Mouse (Mus musculus): ENCODE measurements around the gene Lbhd1. TPM values are rescaled to one million over a fixed set of nuclear protein-coding genes. Genes with fewer than 3 reads are reported as not detected.

Lbhd1 gene
- polyA plus RNA-seq, 1 experiment from 2014 or later: 81.2 TPM

- WGBS (ENCODE audit: insufficient replicate concordance): under 1% methylated on average over 6 of the region's 6 CpGs
- no peak for ATAC-seq (ENCODE audit: low read depth)
- DNase-seq: no peak
Observed at GRCm38 (mm10) chr19:8920836-8921291, 37.3 kb downstream of the Lbhd1 start.

DNA sequence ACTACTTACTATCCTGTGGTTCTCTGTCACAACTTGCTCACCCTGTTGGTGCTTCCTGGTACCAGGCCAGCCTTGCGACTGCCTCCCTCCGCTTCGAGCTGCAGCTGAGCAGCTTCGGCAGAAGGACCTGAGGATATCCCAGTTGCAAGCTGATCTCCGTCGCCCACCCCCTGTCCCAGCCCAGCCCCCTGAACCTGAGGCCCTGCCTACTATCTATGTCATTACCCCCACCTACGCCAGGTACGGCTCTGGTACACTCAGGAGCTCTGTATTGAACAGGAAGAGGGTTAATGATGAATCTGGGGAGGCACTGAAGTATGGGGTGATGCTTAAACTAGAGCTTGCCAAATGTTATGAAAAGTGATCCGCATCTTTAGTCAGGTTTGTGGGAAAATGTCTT, 38.2 kb downstream of the Lbhd1 start:
- Histone ChIP-seq H3K27me3 (no peaks in the 10 kb centered on the region), H3K36me3 (peaks cover 35% of the 10 kb centered on the region), H3K9me3 (replicated peaks) (no peaks in the 10 kb centered on the region), H3K27ac (peak overlapping the region; percentile 95), H3K9ac (peak overlapping the region; percentile 90), H3K4me2 (peak overlapping the region; percentile 87), H3K4me1 (replicated peaks) (peaks cover 50% of the 10 kb centered on the region), H3K4me3 (replicated peaks) (peak overlapping the region; percentile 89)
- ATAC-seq (ENCODE audit: low read depth): no peak
- WGBS (ENCODE audit: insufficient replicate concordance): 74% methylated on average over 9 of the region's 9 CpGs
- no peak for DNase-seq

More at GRCm38 (mm10) chr19:8920836-8921291, 37.3 kb downstream of the Lbhd1 start:
- peak overlapping the region; percentile 90 for H3K9ac ChIP-seq
- peak overlapping the region; percentile 95 for H3K27ac ChIP-seq
- no peaks in the 10 kb centered on the region for H3K9me3 ChIP-seq (replicated peaks)
- peaks cover 41% of the 10 kb centered on the region for H3K4me1 ChIP-seq (replicated peaks)
- peak overlapping the region; percentile 89 for H3K4me3 ChIP-seq (replicated peaks)
- H3K36me3 ChIP-seq: peaks cover 34% of the 10 kb centered on the region
- peak overlapping the region; percentile 87 for H3K4me2 ChIP-seq
- no peaks in the 10 kb centered on the region for H3K27me3 ChIP-seq

DNA sequence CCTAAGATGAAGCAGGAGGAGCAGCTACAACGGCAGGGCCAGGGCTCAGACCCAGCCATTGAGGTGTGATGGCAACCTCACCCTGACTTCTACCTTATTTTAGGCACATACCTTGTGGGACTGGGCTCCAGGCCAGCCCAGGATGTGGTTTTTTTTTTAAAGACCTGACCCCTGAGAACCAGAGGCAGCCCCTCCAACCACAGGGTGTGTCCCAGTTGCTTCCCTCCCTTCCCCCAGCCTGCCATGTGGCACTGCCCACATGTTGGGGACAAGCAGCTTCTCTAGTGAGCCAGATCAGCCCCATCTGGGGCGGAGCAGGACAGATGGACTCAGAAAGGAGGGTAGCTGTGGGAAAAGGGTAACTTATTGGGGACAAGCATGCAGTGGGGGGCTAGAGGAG, 43.2 kb downstream of the Lbhd1 start:
- Histone ChIP-seq H3K4me3 (replicated peaks) (no peak overlapping the region), H3K4me1 (replicated peaks) (peaks cover 74% of the 10 kb centered on the region), H3K9ac (peak overlapping the region; percentile 81), H3K27me3 (no peaks in the 10 kb centered on the region), H3K36me3 (peaks cover 50% of the 10 kb centered on the region), H3K27ac (peak overlapping the region; percentile 90), H3K4me2 (no peak overlapping the region), H3K9me3 (replicated peaks) (no peaks in the 10 kb centered on the region)
- no peak for DNase-seq
- no peak for ATAC-seq (ENCODE audit: low read depth)
- 48% methylated on average over 2 of the region's 2 CpGs for WGBS (ENCODE audit: insufficient replicate concordance)

- WGBS (ENCODE audit: insufficient replicate concordance): 28% methylated on average over 12 of the region's 12 CpGs
Observed at GRCm38 (mm10) chr19:8927891-8928525, 44.5 kb downstream of the Lbhd1 start.

DNA sequence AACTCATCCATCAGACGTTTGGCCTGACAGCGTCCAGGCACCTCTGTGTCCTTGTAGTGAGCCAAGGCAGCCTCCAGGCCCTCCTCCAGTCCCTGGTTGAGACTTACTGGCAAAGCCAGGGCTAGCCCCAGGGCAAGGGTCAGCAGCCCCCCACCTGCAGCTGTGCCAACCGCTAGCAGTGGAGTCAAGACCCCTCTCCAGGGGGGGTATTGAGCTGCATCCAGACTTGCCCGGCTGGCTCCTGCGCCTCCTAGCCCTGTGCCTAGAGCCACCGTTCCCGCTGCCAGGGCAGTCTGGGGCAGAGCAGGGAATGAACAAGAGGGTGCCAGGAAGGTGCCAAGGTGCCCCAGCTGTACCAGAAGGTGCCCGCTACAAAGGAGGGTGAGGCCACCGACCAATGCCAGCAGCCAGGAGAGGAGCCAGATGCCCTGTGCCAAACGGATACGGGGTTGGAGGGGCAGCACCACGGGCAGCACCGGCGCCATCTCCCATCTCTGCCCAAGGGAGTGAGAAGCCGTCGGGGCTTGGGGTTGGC, 45.2 kb downstream of the Lbhd1 start:
- 33% methylated on average over 16 of the region's 16 CpGs for WGBS (ENCODE audit: insufficient replicate concordance)
- peak overlapping the region; percentile 90 for H3K27ac ChIP-seq
- H3K4me2 ChIP-seq: peak overlapping the region; percentile 85
- ATAC-seq (ENCODE audit: low read depth) (peak; percentile 4), DNase-seq (no peak)
- no peaks in the 10 kb centered on the region for H3K27me3 ChIP-seq
- H3K4me3 ChIP-seq (replicated peaks): peak overlapping the region; percentile 79
- H3K4me1 ChIP-seq (replicated peaks): peaks cover 56% of the 10 kb centered on the region
- no peaks in the 10 kb centered on the region for H3K9me3 ChIP-seq (replicated peaks)
- peak overlapping the region; percentile 81 for H3K9ac ChIP-seq
- peaks cover 55% of the 10 kb centered on the region for H3K36me3 ChIP-seq

More at GRCm38 (mm10) chr19:8927891-8928525, 44.5 kb downstream of the Lbhd1 start:
- peaks cover 64% of the 10 kb centered on the region for H3K4me1 ChIP-seq (replicated peaks)
- peak overlapping the region; percentile 81 for H3K9ac ChIP-seq
- peaks cover 52% of the 10 kb centered on the region for H3K36me3 ChIP-seq
- peak overlapping the region; percentile 85 for H3K4me2 ChIP-seq
- no peaks in the 10 kb centered on the region for H3K27me3 ChIP-seq
- peak; percentile 47 for ATAC-seq (ENCODE audit: low read depth)
- peak overlapping the region; percentile 79; the same call in 1 of the 2 replicates for H3K4me3 ChIP-seq (replicated peaks)
- DNase-seq: peak; percentile 47
- H3K9me3 ChIP-seq (replicated peaks): no peaks in the 10 kb centered on the region
- H3K27ac ChIP-seq: peak overlapping the region; percentile 90

GRCm38 (mm10) chr19:8929224-8930088, 45.9 kb downstream of the Lbhd1 start, which contains the start of the genes Rom1 and Eml3:
Gene Rom1, minus strand, starts transcription at chr19:8929356.
Gene Eml3, plus strand, starts transcription at chr19:8929552.
- DNase-seq (peak; percentile 80), ATAC-seq (ENCODE audit: low read depth) (peak; percentile 78)
- H3K9me3 ChIP-seq (replicated peaks): no peaks in the 10 kb centered on the region
- peaks cover 59% of the 10 kb centered on the region for H3K36me3 ChIP-seq
- peak within 1 kb of the TSS; percentile 79 for H3K4me3 ChIP-seq (replicated peaks)
- under 1% methylated on average over 70 of the region's 74 CpGs for WGBS (ENCODE audit: insufficient replicate concordance)
- H3K27me3 ChIP-seq: no peaks in the 10 kb centered on the region
- H3K9ac ChIP-seq: peak within 1 kb of the TSS; percentile 81
- H3K4me2 ChIP-seq: peak within 1 kb of the TSS; percentile 85
- H3K4me1 ChIP-seq (replicated peaks): peaks cover 51% of the 10 kb centered on the region
- peak within 1 kb of the TSS; percentile 90 for H3K27ac ChIP-seq

- Histone ChIP-seq H3K27ac (peak overlapping the region; percentile 90), H3K36me3 (peaks cover 64% of the 10 kb centered on the region), H3K27me3 (no peaks in the 10 kb centered on the region), H3K4me1 (replicated peaks) (peaks cover 49% of the 10 kb centered on the region), H3K9me3 (replicated peaks) (no peaks in the 10 kb centered on the region), H3K4me3 (replicated peaks) (peak overlapping the region; percentile 79), H3K4me2 (peak overlapping the region; percentile 85), H3K9ac (peak overlapping the region; percentile 81)
- DNase-seq (no peak), ATAC-seq (ENCODE audit: low read depth) (no peak)
- 9% methylated on average over 11 of the region's 11 CpGs for WGBS (ENCODE audit: insufficient replicate concordance)
Observed at GRCm38 (mm10) chr19:8930117-8930516, 46.6 kb downstream of the Lbhd1 start.

DNA sequence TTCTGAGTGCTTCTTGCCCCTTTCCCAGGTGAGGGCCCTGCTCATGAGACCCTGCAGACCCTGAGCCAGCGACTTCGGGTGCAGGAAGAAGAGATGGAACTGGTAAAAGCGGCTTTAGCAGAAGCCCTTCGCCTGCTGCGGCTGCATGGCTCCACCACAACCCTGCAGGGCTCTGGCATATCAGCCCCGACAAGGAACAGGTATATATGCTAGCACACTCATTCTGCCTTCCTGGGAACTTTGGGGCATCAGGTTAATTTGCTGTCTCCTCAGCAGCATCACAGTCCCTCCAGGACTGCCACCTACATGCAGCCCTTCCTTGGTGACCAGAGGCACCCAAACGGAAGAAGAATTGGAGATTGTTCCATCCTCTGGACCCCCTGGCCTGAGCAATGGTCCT, 47.2 kb downstream of the Lbhd1 start:
- 78% methylated on average over 7 of the region's 7 CpGs for WGBS (ENCODE audit: insufficient replicate concordance)
- Histone ChIP-seq H3K4me2 (peak overlapping the region; percentile 85), H3K36me3 (peaks cover 63% of the 10 kb centered on the region), H3K9ac (peak overlapping the region; percentile 81), H3K27ac (no peak overlapping the region), H3K27me3 (no peaks in the 10 kb centered on the region), H3K4me3 (replicated peaks) (peak overlapping the region; percentile 79), H3K4me1 (replicated peaks) (peaks cover 48% of the 10 kb centered on the region), H3K9me3 (replicated peaks) (no peaks in the 10 kb centered on the region)
- no peak for ATAC-seq (ENCODE audit: low read depth)
- DNase-seq: no peak

DNA sequence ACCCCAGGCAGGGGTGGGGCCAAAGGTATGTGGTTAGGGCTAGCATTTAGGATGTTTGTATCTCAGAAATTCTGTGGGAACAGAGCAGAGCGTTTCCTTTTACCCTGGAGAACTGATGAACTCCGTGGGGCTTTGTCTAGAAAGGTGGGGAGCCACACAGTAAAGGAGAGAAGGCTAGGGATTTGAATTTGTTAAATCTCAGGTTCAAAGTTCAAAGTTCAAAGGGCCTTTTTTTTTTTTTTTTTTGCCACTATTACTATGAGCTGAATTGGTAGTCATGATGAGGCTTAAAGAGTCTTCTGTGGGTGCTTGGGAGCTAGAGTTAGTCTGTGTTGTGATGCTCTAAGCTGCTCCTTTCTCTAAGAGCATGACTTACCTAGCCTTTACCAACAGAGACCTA, 53.2 kb downstream of the Lbhd1 start:
- ATAC-seq (ENCODE audit: low read depth): no peak
- WGBS (ENCODE audit: insufficient replicate concordance): 89% methylated on average over 2 of the region's 2 CpGs
- H3K4me1 ChIP-seq (replicated peaks): peaks cover 16% of the 10 kb centered on the region
- H3K4me3 ChIP-seq (replicated peaks): no peak overlapping the region
- no peak overlapping the region for H3K4me2 ChIP-seq
- H3K27me3 ChIP-seq: no peaks in the 10 kb centered on the region
- no peak for DNase-seq
- no peak overlapping the region for H3K9ac ChIP-seq
- peaks cover 79% of the 10 kb centered on the region for H3K36me3 ChIP-seq
- no peak overlapping the region for H3K27ac ChIP-seq
- H3K9me3 ChIP-seq (replicated peaks): no peaks in the 10 kb centered on the region

GRCm38 (mm10) chr19:8940526-8941133, 57.1 kb downstream of the Lbhd1 start:
- no peak for ATAC-seq (ENCODE audit: low read depth)
- Histone ChIP-seq H3K36me3 (peaks cover 67% of the 10 kb centered on the region), H3K27ac (peak overlapping the region; percentile 98; the same call in 1 of the 2 replicates), H3K4me2 (peak overlapping the region; percentile 78), H3K4me3 (replicated peaks) (peak overlapping the region; percentile 98; the same call in 1 of the 2 replicates), H3K4me1 (replicated peaks) (peaks cover 45% of the 10 kb centered on the region), H3K9ac (peak overlapping the region; percentile 100; the same call in 1 of the 2 replicates), H3K9me3 (replicated peaks) (no peaks in the 10 kb centered on the region), H3K27me3 (no peaks in the 10 kb centered on the region)
- WGBS (ENCODE audit: insufficient replicate concordance): 78% methylated on average over 15 of the region's 15 CpGs
- no peak for DNase-seq
